Mouse (Mus musculus) heart, embryonic 12.5 days (tissue): Measurements from ENCODE around the gene Ppcdc. TPM values are rescaled to one million over a fixed set of nuclear protein-coding genes. Genes with fewer than 3 reads are reported as not detected.

ENCODE experiments used
- ATAC-seq: fragments of 200-750 bp; cut with Nextera tagmentation; 2 replicates; pipeline ENCODE4 v1.8.0; 2017; ENCODE audit warnings: moderate TSS enrichment, moderate library complexity; ENCODE audit not compliant: insufficient number of reproducible peaks, low FRiP score
- H3K27ac ChIP-seq: fragments of 300-500 bp; sonication (generic); 2 replicates; pipeline ENCODE4 v1.5.1; 2016; ENCODE audit warnings: mild to moderate bottlenecking, moderate library complexity; ENCODE audit not compliant: poor library complexity, severe bottlenecking
- H3K27me3 ChIP-seq: fragments of 300-500 bp; sonication (generic); replicated peaks from 2 replicates; pipeline ENCODE4 v1.6.1; 2016; ENCODE audit warnings: mild to moderate bottlenecking, moderate library complexity
- H3K36me3 ChIP-seq: fragments of 300-500 bp; sonication (generic); 2 replicates; pipeline ENCODE4 v1.6.1; 2016; ENCODE audit warnings: mild to moderate bottlenecking, moderate library complexity
- H3K4me1 ChIP-seq: fragments of 300-500 bp; sonication (generic); replicated peaks from 2 replicates; pipeline ENCODE4 v1.6.1; 2016; ENCODE audit warnings: mild to moderate bottlenecking
- H3K4me2 ChIP-seq: fragments of 300-500 bp; sonication (generic); 2 replicates; pipeline ENCODE4 v1.6.1; 2016; ENCODE audit warnings: mild to moderate bottlenecking, moderate library complexity
- H3K4me3 ChIP-seq: fragments of 300-500 bp; sonication (generic); 2 replicates; pipeline ENCODE4 v1.5.1; 2016; ENCODE audit warnings: mild to moderate bottlenecking
- H3K9ac ChIP-seq: fragments of 300-500 bp; sonication (generic); 2 replicates; pipeline ENCODE4 v1.6.1; 2016; ENCODE audit warnings: mild to moderate bottlenecking, moderate library complexity
- H3K9me3 ChIP-seq: fragments of 300-500 bp; sonication (generic); replicated peaks from 2 replicates; pipeline ENCODE4 v1.6.1; 2016; ENCODE audit warnings: mild to moderate bottlenecking, moderate library complexity
- WGBS: fragments of 180-500 bp; shearing (Covaris S2); methylation state at CpG from one replicate; pipeline ENCODE4 v1.1.7; 2016; 5-methylcytosine and 5-hydroxymethylcytosine counted together
- polyA plus RNA-seq: library from polyadenylated mRNA; unstranded; fragments of >200 nt; fragmentation: Nextera tagmentation; extraction: Ambion mirVana; gene quantifications from 2 replicates; pipeline ENCODE4 v1.2.1, GENCODE M21; 2016

Ppcdc gene
- polyA plus RNA-seq, 1 experiment from 2014 or later: 20.2 TPM

GRCm38 (mm10) chr9:57354377-57355183 is 85.3 kb downstream of the Ppcdc start:
- no peak overlapping the region for H3K27ac ChIP-seq
- no peak overlapping the region for H3K4me2 ChIP-seq
- peaks cover under 1% of the 10 kb centered on the region; the same call in 1 of the 2 replicates for H3K4me1 ChIP-seq
- H3K9me3 ChIP-seq: peaks cover 3% of the 10 kb centered on the region
- no peaks in the 10 kb centered on the region for H3K27me3 ChIP-seq
- H3K9ac ChIP-seq: no peak overlapping the region
- no peaks in the 10 kb centered on the region for H3K36me3 ChIP-seq
- no peak for ATAC-seq
- no peak overlapping the region for H3K4me3 ChIP-seq
- 65% methylated on average over 2 of the region's 2 CpGs for WGBS

GRCm38 (mm10) chr9:57351277-57351676 is 88.6 kb downstream of the Ppcdc start:
- no peaks in the 10 kb centered on the region for H3K27me3 ChIP-seq
- H3K36me3 ChIP-seq: no peaks in the 10 kb centered on the region
- no peaks in the 10 kb centered on the region for H3K4me1 ChIP-seq
- 58% methylated on average over 2 of the region's 2 CpGs for WGBS
- H3K4me2 ChIP-seq: no peak overlapping the region
- H3K9ac ChIP-seq: no peak overlapping the region
- peaks cover 3% of the 10 kb centered on the region for H3K9me3 ChIP-seq
- H3K4me3 ChIP-seq: no peak overlapping the region
- H3K27ac ChIP-seq: no peak overlapping the region
- ATAC-seq: no peak

- H3K4me3 ChIP-seq: no peak overlapping the region
- WGBS: 59% methylated on average over 1 of the region's 1 CpGs
Measured at GRCm38 (mm10) chr9:57345902-57346301, 94.0 kb downstream of the Ppcdc start.

GRCm38 (mm10) chr9:57343752-57344151 is 96.2 kb downstream of the Ppcdc start:
- WGBS: 59% methylated on average over 3 of the region's 3 CpGs
- Histone ChIP-seq H3K4me3 (no peak overlapping the region), H3K4me1 (no peaks in the 10 kb centered on the region), H3K9ac (no peak overlapping the region), H3K27ac (no peak overlapping the region), H3K36me3 (no peaks in the 10 kb centered on the region), H3K27me3 (no peaks in the 10 kb centered on the region), H3K9me3 (no peaks in the 10 kb centered on the region), H3K4me2 (no peak overlapping the region)
- ATAC-seq: no peak

More at GRCm38 (mm10) chr9:57345902-57346301, 94.0 kb downstream of the Ppcdc start:
- no peaks in the 10 kb centered on the region for H3K4me1 ChIP-seq
- no peaks in the 10 kb centered on the region for H3K9me3 ChIP-seq
- H3K4me2 ChIP-seq: no peak overlapping the region
- H3K27me3 ChIP-seq: no peaks in the 10 kb centered on the region
- H3K27ac ChIP-seq: no peak overlapping the region
- ATAC-seq: no peak
- no peak overlapping the region for H3K9ac ChIP-seq
- H3K36me3 ChIP-seq: no peaks in the 10 kb centered on the region

- H3K36me3 ChIP-seq: no peaks in the 10 kb centered on the region
- H3K9me3 ChIP-seq: no peaks in the 10 kb centered on the region
- no peaks in the 10 kb centered on the region for H3K4me1 ChIP-seq
- H3K27me3 ChIP-seq: no peaks in the 10 kb centered on the region
- H3K9ac ChIP-seq: no peak overlapping the region
- H3K27ac ChIP-seq: no peak overlapping the region
- 67% methylated on average over 6 of the region's 6 CpGs for WGBS
- H3K4me3 ChIP-seq: no peak overlapping the region
- no peak for ATAC-seq
- no peak overlapping the region for H3K4me2 ChIP-seq
Measured at GRCm38 (mm10) chr9:57342906-57343474, 96.9 kb downstream of the Ppcdc start.

- WGBS: 71% methylated on average over 3 of the region's 3 CpGs
- no peaks in the 10 kb centered on the region for H3K27me3 ChIP-seq
- H3K9me3 ChIP-seq: 0 out of 2 replicates have a peak, but pooled peaks cover 6% of the 10 kb centered on the region
- H3K4me2 ChIP-seq: no peak overlapping the region
- no peaks in the 10 kb centered on the region for H3K4me1 ChIP-seq
- H3K36me3 ChIP-seq: no peaks in the 10 kb centered on the region
- no peak overlapping the region for H3K4me3 ChIP-seq
- no peak overlapping the region for H3K9ac ChIP-seq
- no peak overlapping the region for H3K27ac ChIP-seq
- ATAC-seq: no peak
Measured at GRCm38 (mm10) chr9:57342186-57342585, 97.7 kb downstream of the Ppcdc start.

GRCm38 (mm10) chr9:57340361-57340760 is 99.6 kb downstream of the Ppcdc start:
- Histone ChIP-seq H3K27ac (no peak overlapping the region), H3K4me1 (no peaks in the 10 kb centered on the region), H3K27me3 (no peaks in the 10 kb centered on the region), H3K36me3 (no peaks in the 10 kb centered on the region), H3K9me3 (peaks cover 20% of the 10 kb centered on the region; the same call in 1 of the 2 replicates), H3K9ac (no peak overlapping the region), H3K4me2 (no peak overlapping the region), H3K4me3 (no peak overlapping the region)
- no peak for ATAC-seq
- WGBS: 94% methylated on average over 5 of the region's 5 CpGs

- H3K4me2 ChIP-seq: no peak overlapping the region
- H3K4me3 ChIP-seq: no peak overlapping the region
- no peaks in the 10 kb centered on the region for H3K36me3 ChIP-seq
- H3K27me3 ChIP-seq: no peaks in the 10 kb centered on the region
- 66% methylated on average over 5 of the region's 5 CpGs for WGBS
- no peak overlapping the region for H3K27ac ChIP-seq
- no peaks in the 10 kb centered on the region for H3K4me1 ChIP-seq
- no peak overlapping the region for H3K9ac ChIP-seq
- peaks cover 20% of the 10 kb centered on the region; the same call in 1 of the 2 replicates for H3K9me3 ChIP-seq
- ATAC-seq: no peak
Measured at GRCm38 (mm10) chr9:57339577-57340210, 100.2 kb downstream of the Ppcdc start.

GRCm38 (mm10) chr9:57338706-57339105 is 101.2 kb downstream of the Ppcdc start:
- Histone ChIP-seq H3K4me3 (no peak overlapping the region), H3K27ac (no peak overlapping the region), H3K27me3 (no peaks in the 10 kb centered on the region), H3K4me1 (no peaks in the 10 kb centered on the region), H3K4me2 (no peak overlapping the region), H3K9me3 (peaks cover 20% of the 10 kb centered on the region; the same call in 1 of the 2 replicates), H3K36me3 (no peaks in the 10 kb centered on the region), H3K9ac (no peak overlapping the region)
- ATAC-seq: no peak
- WGBS: 53% methylated on average over 1 of the region's 1 CpGs
